Mouse (Mus musculus): Measurements from ENCODE around the gene Plod1.

The Plod1 gene

DNA sequence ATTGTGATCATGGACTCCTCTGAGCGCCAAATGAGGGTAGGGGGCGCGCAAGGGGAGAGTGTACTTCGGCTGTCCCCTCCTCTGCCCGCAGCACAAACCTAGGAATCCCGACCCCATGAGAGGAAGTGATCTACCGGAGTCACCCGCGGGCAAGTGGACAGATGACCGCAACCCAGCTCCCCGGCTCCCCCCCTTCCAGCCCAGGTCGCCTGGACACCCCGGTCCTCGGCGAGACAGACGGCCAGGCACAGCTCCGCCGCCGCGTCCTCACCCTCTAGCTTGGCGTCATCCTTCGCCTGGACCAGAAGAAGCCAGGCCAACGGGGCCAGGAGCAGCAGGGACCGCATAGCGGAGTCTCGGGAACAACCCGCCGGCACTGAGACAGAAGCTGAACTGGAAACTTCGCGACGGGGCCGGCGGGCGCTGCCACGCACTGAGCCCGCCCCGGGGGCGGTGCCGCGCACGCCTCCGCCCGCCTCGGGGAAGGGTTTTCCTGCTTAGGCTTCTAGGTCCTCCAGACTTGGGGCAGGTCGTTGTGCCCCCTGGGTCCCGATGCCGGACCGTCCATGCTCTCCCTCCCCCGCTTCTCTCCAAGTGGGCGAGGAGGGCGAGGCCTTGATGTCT, at the start of gene Plod1:
Plod1 (minus strand) TSS at position 437 of the 624 bp plus-strand sequence.
- peak; percentile 49 to 61 for DNase-seq (ENCODE audit: low spot score in 2 of 2)

DNA sequence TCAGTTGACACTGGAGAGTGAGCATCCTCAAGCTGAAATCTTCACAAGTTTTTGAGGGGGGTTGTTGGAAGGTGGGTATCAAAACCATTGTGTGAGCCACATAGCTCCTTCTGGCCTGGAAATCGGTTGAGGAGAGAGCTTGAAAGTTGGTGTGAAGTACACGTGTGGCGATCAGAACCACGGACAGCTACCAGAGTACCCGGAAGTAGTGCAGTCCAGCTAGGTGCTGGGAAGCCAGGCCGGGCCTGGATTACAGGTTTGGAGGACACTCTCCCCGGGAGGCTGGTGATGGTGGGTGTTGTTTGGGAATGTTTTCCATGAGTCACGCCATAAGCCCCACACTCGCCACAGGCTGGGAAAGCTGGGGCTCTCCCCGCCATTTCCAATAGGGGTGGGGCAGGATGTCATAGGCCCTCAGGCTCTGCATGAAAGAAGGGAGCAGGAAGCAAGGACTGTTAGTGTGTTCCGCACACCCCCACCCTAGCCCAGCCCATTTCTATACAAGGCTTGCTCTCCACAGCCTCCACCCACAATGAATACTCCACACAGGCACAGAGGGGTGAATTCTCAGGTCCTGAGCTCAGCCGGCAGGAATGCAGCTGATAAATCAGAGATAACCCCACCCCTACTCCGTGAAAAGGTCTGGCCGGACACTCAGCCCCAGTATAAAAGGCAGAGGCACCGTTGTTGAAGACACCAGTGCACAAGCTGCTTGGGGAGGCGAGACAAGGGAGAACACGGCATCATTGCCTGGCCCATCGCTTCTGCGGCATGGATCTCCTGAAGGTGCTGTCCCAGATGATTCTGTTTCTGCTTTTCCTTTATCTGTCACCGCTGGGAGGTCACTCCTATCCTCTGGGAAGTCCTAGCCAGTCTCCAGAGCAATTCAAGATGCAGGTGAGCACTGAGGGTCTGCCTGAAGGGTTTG, 48.9 kb upstream of the Plod1 start, which contains the start of gene Nppb:
Nppb (plus strand) TSS at position 584 of the 928 bp plus-strand sequence.
- no peak for DNase-seq (ENCODE audit: low spot score in 2 of 2)

DNA sequence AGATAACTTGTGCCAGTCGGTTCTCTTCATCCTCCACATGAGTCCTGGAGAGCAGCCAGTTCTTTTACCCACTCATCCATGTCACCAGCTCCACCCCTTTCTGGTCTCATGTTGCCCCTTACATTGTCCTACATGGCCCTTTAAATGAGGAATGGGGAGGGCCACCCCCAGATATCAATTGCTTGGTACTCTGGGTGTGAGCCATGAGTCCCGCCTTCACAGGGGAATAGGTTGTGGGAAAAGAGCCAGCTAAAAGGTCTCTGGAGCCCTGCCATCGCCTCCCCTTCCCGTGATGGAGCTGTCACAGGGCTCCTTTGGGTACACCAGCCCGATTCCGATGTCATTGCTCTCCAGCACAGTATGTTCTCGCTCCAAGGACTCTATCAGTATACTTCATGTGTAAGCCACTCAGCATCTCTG, 42.9 kb upstream of the Plod1 start:
- no peak for DNase-seq (ENCODE audit: low spot score in 2 of 2)

DNA sequence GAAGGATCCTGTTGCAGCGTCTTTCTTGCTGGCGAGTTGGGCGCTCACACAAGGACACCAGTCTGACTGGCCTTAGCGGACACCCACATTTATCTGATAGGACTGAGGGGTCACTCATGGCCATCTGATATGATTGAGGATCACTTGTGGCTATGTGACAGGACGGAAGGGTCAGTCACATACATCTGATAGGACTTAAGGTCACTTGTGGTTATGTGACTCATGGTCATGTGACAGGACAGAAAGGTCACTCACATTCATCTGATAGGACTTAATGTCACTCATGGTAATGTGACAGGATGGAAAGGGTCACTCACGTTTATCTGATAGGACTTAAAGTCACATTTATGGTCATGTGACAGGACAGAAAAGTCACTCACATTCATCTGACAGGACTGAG, 41.8 kb upstream of the Plod1 start:
- DNase-seq (ENCODE audit: low spot score in 2 of 2), result no peak

DNA sequence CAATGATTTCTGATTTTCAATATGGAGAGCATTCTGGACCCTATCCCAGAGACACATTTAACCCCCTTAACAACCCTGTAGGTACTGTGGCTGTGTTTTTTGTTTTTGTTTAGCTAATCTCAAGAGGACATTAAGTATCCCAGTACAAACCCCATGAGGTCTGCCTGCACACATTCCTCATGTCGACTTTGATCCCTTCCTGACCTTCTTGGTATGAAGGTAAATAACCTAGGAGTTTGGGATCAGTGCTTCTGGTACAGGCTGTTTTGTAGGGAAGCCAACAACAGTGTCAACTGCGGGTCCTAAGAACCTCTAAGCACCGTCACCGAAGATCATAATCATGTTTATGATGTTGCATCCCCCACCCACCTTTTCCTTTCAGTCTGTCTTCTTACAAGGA, 41.2 kb upstream of the Plod1 start:
- no peak for DNase-seq (ENCODE audit: low spot score in 2 of 2)

DNA sequence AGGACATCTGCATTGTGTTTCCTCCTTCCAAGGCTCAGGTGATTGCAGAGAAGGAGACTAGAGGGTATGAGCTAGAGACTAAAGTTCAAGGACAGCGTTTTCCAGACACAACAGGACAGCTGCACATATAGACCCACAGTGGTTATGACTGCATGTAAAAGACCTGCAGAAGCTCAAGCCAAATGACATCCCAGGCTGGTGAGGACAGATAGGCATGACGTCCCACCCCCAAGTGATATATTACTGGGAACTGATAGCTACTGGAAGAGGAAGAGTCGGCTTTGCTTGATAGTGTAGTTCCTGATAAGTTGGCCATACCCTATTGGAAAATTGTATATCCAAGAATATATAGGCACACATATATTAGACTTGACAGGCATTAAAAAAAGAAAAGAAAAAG, 39.7 kb upstream of the Plod1 start:
- no peak for DNase-seq (ENCODE audit: low spot score in 2 of 2)

DNA sequence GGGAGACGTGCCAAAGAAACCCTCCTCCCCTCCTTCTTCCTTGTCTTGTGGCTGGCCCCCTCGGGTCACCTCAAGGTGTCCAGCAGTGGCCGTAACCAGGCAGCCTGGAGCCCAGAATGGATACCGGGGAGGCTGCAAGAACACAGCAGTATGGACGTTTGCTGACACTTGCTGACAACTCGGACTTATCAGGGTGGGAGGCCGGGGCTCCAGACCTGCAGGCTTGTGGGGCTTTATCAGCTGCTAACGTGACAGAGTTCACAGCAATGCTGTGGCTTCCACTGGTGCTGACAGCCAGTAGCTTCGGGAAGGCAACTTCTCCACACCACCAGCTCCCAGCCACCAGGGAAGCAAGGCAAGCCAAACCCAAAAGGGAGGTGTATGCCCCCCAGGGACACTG, 32.8 kb upstream of the Plod1 start:
- no peak for DNase-seq (ENCODE audit: low spot score in 2 of 2)

DNA sequence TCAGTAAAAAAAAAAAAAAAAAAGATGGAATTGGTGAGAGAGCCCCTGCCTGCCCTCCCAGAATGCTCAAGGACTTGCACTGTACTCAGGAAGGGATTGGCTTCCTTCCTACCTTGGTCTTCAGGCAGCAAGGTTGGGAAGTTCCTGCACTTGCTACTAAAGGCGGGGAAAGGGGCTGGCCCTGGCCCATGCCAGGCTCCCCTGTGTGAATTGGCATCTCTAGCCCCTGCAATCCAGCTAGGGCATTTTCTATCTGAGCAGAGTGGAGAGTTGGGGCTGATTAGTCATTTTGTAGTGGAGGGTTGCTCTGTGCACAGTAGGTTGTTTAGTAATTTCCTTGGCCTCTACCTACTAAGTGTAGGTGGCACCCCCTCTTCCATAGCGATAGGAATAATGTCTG, 32.2 kb upstream of the Plod1 start:
- no peak for DNase-seq (ENCODE audit: low spot score in 2 of 2)

DNA sequence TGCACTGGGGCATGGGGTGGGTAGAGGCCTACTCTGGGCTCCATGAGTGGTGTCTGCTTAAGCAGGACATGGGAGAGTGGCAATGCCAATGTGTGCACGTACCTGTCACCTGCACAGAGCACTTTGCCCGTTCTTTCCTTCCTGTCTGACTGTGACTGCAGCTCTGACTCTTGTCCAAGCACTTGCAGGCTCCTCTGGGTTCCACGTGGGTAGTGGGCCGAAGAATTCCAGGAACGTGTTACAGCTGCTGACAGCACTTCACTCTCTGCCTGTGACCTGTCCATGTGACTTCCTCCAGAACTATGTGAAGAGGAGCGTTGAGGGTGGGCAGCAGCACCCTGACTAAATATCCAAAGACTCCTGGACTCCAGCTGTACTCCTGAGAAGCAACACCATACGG, 29.1 kb upstream of the Plod1 start:
- no peak for DNase-seq (ENCODE audit: low spot score in 2 of 2)

DNA sequence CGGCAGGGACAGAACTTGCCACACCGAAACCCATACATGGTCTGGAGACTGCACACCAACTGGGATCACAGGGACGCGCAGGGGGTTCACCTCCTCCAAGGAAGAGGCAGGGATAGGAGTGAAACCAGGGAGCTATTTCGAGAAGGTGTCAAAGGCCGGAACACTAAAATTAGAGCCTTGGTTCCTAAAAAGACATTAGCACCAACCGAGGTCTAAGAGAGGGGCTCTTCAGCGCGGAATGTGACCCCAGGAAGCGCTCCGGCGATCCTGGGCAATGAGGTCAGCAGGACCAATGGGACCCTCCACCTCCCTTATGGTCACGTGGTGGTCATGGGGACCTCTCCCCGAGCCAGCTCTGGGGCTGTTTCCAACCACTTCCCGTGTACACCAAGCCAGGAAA, 27.1 kb upstream of the Plod1 start:
- no peak for DNase-seq (ENCODE audit: low spot score in 2 of 2)

DNA sequence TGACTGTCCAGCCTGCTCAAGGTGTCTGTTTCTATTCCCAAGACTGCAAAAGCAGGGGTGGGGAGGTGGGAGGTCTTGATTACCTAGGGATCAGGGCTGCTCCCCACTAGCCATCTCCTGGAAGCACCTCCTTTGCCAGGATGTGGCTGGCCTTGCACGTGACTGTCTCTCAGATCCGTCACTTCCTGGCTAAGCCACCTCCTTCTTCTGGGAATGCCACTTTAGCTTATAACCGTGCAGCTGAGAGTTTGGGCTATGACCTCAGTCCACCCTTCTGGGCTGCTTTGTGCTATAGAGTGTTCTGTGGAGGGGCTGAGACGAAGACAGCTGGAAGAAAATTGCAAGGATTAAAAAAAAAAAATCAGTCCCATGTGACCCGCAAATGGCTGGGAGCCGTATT, 26.2 kb upstream of the Plod1 start:
- DNase-seq (ENCODE audit: low spot score in 2 of 2), result no peak

DNA sequence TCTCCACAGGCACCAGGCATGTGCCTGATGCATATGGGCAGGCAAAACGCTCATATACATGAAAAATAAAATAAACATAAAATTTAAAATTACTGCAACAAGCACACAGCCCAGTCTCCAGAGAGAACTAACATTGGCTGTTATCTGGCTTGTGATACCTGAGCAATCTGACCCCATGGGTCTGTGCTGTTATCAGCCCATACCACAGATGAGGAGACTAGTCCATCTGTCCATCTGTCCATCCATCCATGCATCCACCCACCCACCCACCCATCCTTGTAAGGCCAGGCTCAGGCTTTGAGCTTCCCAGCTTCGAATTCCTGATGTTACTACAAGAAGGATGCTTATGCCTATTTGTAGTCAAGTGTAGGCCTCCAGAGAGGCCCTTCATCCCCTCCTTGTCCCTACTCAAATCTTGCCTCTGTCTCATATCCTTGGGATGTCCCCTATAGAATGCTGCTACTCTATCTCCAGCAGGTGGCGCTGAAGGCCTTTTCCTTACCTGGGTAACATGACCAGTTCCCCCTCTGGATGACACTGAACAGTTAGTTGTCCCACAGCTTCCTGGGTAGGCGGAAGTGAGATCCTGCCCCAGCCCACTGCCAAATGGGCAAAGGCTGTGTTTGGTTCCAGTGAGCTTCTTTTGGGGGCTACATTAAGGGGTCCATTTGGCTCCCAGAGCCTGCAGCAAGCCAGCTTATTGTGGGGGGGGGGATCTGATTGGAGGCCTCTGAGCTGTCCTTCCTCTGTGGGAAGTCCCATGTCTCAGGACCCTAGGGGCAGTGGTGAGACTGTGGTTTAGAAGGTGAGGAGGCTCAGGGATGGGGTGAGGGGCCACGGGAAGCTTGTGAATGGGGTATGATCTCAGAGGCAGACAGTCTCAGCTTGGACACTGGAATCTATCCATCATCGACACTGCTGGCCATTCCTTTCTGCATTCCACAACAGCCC, 23.6 kb upstream of the Plod1 start:
- DNase-seq (ENCODE audit: low spot score in 2 of 2), result peak in 1 of 2 experiments; percentile 31

DNA sequence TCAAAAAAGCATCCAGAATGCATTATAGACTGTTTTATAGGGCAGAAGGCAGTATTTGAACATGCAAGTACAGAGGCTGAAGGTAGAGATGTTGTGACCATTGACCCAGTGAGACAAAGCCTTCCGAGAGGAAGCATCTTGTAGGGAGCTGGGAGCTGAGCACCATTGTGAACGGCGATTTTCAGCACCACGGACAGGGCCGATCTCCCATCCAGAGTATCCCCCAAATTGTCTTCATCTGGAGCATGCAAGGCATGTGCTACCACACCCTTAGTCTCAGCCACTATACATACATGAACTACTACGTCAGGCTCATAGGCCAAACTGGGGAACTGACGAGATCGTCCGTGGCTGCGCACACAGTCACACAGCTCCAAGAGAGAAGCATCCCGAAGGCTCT, 20.6 kb upstream of the Plod1 start:
- no peak for DNase-seq (ENCODE audit: low spot score in 2 of 2)

DNA sequence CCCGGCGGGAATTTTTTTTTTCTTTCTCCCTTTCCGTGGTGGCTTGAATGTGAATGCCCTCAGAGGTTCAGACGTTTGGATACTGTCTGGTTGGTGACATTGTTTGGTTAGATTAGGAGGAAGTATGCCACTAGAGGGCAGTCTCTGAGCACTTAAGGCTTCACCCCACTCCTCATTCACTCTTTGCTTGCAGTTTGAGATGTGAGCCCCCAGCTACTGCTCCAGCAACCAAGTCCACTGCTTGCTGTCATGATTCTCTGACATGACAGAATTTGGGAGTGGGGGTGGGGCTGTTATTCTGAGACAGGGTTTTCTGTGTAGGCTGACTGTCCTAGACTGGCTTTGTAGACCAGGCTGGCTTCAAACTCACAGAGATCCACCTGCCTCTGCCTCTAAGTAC, 17.0 kb upstream of the Plod1 start:
- no peak for DNase-seq (ENCODE audit: low spot score in 2 of 2)

DNA sequence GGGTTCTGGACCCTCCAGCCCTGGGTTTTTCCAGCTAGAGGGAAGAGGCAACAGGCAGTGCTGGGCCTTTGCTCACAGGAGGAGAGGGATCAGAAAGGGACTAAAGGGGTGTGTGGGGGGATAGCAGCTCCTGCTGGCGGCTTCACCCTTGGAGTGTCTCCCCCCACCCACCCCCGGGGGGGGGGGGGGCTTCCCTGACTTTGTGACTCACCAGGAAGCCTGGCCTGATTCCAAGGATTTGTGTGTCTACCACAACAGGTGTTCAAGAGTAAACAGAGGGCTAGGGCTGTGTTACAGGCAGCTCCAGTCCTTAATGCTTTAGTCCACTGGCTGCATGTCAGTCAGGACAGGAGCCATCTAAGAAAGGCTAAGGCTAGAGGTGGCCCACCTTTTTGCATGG, 10.9 kb upstream of the Plod1 start:
- DNase-seq (ENCODE audit: low spot score in 2 of 2), result no peak

DNA sequence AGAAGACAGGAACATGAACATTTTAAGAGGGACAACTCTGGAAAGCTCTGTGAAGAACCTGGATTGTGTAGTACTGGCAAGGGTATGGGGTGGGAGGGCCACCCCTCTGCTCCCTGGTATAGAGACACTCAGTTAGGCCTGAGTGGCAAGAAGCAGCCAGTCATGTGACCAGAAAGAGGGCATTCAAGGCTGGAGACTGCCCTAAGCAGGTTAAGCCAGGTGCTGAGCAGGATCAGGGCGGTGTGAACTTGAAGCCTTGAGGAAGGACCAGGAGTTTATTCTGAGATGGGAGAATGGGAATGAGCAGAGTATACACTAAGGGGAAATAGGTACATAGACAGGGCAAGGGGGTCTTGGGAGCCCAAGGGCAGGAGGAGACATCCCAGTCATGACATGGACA, 6.4 kb upstream of the Plod1 start:
- no peak for DNase-seq (ENCODE audit: low spot score in 2 of 2)

DNA sequence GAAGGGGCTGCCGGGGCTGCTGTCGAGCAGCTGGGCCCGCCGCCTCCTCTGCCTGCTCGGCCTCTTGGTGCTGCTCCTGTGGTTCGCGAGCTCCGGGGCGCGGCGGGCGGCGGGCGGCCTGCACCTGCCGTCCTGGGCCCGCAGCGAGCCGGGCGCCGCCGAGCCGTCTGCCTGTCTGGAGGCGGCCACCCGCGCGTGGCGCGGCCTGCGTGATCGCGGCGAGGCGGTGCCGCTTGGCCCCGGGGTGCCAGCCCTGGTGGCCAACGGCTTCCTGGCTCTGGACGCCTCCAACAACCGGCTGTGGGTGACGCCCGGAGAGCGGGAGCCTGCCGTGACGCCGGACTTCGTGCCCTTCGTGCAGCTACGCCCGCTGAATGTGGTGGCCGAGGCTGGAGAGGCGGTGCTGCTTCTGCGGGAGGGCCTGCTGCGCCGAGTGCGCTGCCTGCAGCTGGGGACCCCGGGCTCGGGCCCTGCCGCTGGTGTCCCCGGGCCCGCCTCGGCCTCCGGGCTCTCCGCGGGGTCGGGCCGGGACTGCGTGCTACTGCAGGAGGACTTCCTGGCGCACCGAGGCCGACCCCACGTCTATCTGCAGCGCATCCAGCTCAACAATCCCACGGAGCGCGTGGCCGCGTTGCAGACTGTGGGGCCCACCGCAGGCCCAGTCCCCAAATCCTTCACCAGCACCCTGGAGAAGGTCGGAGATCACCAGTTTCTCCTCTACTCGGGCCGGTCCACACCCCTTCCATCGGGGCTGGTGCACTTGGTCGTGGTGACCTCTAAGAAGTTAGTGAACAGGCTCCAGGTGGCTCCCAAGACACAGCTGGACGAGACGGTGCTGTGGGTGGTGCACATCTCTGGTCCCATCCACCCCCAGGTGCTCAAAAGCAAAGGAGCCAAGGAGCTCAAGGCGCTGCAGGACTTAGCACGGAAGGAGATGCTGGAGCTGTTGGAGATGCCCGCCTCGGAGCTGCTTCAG, 4.8 kb upstream of the Plod1 start:
- peak; percentile 21 to 50 for DNase-seq (ENCODE audit: low spot score in 2 of 2)

DNA sequence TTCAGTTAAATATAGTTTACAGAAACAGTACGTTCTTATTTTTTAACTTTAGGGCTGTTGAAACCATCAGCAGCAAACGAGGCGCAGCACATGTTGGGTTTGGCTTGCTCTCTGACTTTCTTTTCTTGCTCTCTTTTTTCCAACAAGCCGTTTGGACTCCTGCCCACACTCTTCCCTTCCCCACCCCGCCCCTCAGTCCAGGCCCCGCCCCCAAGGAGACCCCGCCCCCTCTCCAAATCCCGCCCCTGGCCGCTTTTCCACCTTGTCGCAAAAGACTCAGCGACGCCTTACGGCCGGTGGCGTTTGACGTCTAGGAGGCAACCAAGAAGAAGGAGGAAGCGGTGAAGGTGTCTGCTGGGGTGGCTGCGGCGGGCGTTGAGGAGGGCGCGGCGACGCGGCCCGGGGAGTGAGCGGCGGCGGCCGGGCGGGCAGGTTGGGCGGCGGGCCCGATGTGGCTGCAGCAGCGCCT, 4.0 kb upstream of the Plod1 start, which contains the start of gene 2510039O18Rik:
2510039O18Rik (plus strand) TSS at position 320 of the 469 bp plus-strand sequence.
- peak; percentile 72 to 82 for DNase-seq (ENCODE audit: low spot score in 2 of 2)

DNA sequence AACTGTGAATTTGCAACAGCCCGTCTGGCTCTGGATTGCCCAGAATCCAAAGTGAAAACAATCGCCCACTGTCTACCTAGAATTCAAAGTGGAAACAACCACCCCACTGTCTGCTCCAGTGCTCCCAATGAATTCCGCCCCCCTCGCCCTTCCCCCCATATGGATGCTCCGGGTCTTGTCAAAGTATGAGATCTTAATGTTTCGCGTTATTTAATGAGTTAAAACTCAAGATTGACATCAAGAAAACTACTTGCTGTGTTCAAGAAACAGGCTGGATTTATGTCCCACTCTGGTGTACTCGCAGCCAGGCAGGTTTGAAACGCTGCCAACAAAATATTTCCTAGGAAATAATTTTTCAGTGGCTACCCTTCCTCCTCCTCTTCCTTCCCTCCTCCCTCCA, 3.5 kb upstream of the Plod1 start:
- no peak for DNase-seq (ENCODE audit: low spot score in 2 of 2)
